Mouse (Mus musculus): ENCODE data around the gene Relch.
"Not testable (repeated sequence)": the region's sequence is repeated elsewhere in the genome, so short reads cannot be mapped to it uniquely, and the experiment has no call there.

The Relch gene

GRCm38 (mm10) chr1:105742481-105742880 is 78.8 kb downstream of the Relch start:
- no peak for DNase-seq (ENCODE audit: extremely low read depth, low read depth)

DNA sequence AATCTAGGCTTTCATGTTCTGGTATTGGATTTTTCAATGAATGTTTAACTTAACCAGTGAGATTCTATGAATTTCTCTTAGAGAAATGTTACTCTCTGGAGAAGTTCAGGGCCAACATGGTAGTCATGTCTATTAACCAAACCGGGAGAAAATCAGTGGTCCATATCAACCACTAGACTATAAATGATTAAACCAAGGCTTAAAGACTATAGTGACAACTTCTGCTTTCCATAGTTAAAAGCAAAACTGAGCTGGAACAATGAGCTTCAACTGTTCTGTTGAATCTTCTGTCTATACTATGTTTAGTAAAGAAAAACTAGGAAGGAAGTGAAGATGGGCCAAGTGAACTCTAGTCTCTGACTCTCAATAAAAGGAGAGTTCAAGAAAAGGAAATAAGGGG is 82.8 kb downstream of the Relch start:
- DNase-seq (ENCODE audit: extremely low read depth, low read depth), result no peak

DNA sequence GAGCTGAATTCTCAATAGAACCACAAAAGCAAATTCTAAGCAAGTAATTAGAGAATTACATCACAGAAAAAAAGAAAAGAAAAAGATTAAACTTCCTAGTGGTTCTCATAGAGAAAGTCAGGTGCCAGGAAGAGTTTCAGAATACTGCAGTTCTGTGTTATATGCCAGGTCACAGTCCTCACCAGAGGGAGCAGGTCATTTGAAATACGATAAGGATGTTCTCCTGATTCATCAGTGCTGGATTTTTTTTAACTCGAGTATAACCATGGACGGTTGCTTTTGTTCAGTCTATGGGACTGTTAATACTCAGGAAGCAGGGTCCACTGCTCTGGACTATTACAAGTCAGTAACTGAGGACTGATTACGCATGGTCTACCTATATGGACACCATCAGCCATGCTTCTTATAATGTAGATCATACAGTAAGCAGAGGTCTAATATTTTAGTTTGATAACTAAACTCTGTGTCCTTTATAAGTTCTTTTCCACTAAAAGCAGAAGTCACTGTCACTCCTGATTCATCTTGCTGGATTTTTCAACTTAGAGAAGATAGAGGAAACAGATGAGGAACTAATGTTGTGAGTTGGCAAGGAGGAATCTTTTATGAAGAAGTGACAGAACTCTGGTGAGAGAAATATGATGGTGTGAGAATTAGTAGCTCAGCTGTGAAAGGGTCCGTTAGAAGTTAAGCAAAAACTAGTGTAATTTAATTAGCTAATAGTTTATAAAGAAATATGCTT is 83.4 kb downstream of the Relch start:
- DNase-seq (ENCODE audit: extremely low read depth, low read depth), result peak; percentile 53

DNA sequence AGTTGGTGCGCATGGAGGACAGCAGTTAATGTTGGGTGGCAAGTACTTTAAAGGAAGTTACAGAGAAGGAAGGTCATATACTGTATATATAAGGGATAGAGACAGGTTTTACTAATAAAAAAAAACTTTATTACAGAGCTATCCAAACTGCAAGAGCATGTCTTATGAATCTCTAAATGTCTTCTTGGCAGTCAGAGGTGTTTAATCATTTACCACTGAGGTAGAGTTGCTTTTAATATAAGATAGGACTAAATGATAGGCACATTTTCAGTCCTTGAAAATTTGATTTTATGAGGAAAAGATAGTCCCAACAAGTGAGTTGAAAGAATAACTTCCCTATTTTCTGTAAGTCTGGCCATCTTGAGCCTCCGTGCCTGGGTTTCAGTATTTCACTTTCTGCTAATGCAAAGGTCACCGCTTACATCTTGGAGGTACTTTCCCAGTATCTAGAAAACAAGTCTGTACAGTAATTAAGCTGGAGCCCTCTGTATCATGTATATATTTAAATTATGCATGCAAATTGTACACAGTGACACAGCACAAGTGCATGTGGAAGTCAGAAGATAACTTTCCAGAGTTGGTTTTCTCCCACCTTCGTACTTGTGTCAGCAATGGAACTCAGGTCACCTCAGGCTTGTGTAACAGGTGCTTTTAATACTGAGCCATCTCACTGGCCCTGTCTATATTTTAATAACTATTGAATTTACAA is 84.6 kb downstream of the Relch start:
- no peak for DNase-seq (ENCODE audit: extremely low read depth, low read depth)

DNA sequence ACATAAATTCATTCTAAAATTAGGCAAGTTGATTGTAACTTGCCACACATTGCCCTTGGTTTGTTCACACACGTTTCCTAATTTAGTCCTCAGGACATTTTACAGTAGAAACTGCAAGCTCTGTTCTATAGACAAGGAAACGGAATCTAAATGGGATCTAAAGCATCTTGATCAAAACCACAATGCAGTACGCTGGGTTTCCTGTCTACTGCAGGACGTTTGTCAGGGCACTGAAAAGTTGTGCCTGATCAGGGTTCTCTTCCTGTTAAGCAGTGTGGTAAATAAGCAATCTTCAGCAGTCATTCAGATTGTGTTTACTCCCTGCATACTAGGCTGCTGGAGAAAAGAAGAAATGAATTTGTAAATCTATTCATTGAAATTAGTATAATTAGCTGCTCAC is 88.5 kb downstream of the Relch start:
- DNase-seq (ENCODE audit: extremely low read depth, low read depth), result no peak

- no peak for DNase-seq (ENCODE audit: extremely low read depth, low read depth)
Measured at GRCm38 (mm10) chr1:105752944-105753343, 89.3 kb downstream of the Relch start.

- no peak for DNase-seq (ENCODE audit: extremely low read depth, low read depth)
Measured at GRCm38 (mm10) chr1:105758798-105759197, 95.1 kb downstream of the Relch start.

- no peak for DNase-seq (ENCODE audit: extremely low read depth, low read depth)
Measured at GRCm38 (mm10) chr1:105759422-105760165, 95.9 kb downstream of the Relch start.

- no peak for DNase-seq (ENCODE audit: extremely low read depth, low read depth)
Measured at GRCm38 (mm10) chr1:105765586-105765985, 101.9 kb downstream of the Relch start.

DNA sequence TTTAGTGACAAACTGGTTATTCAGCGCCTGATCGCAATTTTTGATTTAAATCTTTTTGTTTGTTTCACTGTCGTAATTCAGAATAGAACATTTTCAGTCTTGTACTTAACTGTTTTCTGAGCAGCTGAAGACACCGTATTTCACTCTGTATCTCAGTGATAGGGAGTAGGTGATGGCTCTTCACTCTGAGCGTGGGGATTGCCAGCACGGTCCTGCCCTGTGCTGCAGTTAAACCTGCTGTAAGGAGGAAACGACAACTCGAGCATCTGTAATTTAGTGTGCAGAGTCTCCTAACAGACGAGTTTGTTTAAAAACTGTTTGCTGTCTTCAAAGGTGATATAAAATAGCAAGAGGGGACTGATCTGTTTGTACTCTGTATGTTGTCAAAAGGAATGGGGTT is 102.4 kb downstream of the Relch start:
- not testable (repeated sequence) for DNase-seq (ENCODE audit: extremely low read depth, low read depth)

DNA sequence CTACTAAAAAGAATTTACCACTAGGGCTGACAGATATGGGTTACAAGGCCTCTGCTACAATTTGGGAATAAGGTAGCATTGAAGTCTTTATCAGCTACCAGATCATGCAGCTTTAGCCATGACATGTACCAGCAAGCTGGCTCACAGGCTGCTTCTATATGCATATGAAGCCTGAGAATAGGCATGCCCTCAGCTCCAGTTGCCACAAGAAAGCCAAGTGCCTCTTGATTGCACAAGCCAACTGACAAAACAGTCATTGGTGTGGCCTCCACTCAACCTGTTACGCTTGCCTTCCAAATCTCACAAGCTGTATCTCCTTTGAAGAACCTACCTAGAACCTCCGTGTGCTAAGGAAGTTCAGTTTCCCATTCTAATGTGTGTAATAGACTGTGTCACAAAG is 104.7 kb downstream of the Relch start:
- no peak for DNase-seq (ENCODE audit: extremely low read depth, low read depth)

GRCm38 (mm10) chr1:105770685-105771084 is 107.0 kb downstream of the Relch start:
- no peak for DNase-seq (ENCODE audit: extremely low read depth, low read depth)

DNA sequence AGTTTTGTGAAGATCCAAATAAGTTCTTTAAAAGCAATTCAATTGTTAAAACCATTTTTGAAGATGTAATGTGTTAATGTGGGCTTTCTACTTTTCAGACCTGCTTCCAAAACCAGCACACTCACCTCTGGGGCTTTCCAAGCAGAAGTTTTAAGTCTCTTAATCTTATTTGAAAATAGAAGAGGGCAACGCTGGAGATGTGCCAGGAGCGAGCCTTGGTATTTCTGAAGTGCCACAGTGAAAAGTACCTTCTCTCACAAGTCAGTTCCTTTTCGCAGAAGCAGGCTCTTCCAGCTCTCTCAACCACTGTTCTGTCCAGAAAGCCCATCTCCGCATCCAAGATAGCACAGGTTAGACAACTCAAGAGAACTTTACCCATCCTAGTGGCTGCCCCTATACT is 112.8 kb downstream of the Relch start:
- no peak for DNase-seq (ENCODE audit: extremely low read depth, low read depth)

GRCm38 (mm10) chr1:105780079-105780456 is 116.4 kb downstream of the Relch start:
- DNase-seq (ENCODE audit: extremely low read depth, low read depth), result no peak

GRCm38 (mm10) chr1:105780457-105781364 is 117.0 kb downstream of the Relch start, which contains the start of gene Tnfrsf11a:
TSS of gene Tnfrsf11a (plus strand) at chr1:105780718.
- DNase-seq (ENCODE audit: extremely low read depth, low read depth), result no peak

DNA sequence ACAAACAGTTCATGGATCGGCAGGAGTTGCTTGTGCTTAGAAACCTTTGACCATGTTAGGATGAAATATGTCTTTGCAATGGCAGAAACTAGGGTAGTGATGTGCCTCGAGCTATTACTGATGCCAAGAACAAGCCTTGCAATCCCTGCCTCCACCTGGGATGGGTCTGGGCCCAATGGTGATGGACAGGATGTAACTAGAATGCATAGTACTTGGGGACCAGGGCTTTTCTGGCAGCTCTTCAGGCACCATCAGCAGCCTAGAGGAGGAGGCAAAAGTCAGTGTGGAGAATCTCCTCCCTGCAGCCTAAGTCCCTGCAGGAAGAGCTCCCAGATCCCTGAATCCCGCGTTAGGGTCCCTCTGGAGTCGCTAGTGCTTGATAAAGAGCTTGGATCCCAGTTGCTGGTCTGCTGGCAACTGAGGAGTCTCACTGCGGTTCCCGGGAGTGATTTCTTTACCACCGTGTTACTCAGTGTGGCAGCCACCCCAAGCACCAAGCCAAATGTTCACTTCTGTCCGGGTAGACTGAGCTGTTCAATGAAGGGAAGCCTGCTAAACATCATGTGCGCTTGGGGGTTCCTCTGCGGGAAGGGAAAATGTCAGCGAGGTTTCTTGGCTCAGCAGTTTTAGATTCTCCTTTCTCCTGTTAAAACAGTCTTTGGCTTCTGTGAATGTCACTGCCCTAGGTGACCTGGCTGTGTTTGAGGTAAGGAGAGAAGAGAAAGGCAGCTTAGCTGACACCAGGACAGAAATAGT is 117.9 kb downstream of the Relch start:
- no peak for DNase-seq (ENCODE audit: extremely low read depth, low read depth)

- DNase-seq (ENCODE audit: extremely low read depth, low read depth), result no peak
Measured at GRCm38 (mm10) chr1:105784257-105785016, 120.8 kb downstream of the Relch start.

- DNase-seq (ENCODE audit: extremely low read depth, low read depth), result no peak
Measured at GRCm38 (mm10) chr1:105785146-105785545, 121.5 kb downstream of the Relch start.

DNA sequence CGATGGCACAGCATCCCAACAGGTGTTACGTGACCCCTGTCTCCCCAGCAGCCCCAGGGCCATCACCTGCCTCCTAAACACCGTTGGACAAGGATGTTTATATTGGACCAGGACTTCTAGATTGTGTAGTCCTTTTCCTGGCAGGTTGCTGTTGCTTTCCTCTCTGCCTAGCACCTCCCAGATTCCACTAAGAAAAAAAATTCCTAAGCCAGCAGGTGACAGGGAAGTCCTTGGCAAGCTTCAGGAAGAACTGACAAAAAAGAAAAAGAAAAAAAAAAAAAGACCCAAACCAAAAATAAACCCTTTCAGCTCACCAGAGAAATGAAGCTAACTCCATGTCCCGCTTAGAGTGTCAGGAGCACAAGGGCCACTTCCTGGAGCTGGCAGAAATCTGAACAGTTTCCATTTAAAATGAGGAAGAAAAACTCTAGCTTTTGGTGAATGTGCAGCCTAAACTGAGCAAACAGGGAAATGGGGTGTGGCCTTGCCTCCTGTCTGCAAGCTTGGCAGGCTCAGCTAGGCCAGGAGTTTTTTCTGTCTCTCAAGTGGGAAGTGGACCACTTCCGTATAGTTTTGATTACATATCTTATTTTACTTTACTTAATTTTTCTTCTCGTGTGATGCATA is 123.2 kb downstream of the Relch start:
- DNase-seq (ENCODE audit: extremely low read depth, low read depth), result peak; percentile 67
